Mouse (Mus musculus) T-helper 2 cell (primary cell): Measurements from ENCODE around the gene Plcl1.
"Not testable (repeated sequence)": the region's sequence is repeated elsewhere in the genome, so short reads cannot be mapped to it uniquely, and the experiment has no call there.

Experiments
- in situ Hi-C: fragments of 300-600 bp; cut with MboI, MseI; formaldehyde crosslinking; loops from one replicate; pipeline ENCODE4 v1.15.1; 2025; ENCODE audit warnings: high pct_unique_total_duplicates

Gene Plcl1

DNA sequence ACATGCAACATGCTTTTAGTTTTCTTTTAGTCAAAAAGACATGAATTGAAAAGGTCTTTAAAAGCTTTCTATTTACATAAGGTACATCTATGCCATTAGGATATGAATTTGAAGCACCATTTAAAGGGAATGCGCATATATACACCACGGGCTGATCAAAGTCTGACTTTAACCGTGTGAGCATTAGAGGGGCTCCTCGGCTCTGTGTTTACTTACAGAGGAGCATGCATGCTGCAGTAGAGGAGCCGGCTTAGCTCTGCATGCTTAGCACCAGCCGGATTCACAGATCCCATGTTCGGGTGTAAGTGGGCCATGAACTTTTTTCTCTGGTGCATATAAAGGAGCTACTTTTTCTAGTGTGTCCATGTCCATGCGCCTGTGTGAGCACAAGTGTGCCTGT lies 31.4 kb downstream of the Plcl1 start:
- in situ Hi-C loops = no loop called here

DNA sequence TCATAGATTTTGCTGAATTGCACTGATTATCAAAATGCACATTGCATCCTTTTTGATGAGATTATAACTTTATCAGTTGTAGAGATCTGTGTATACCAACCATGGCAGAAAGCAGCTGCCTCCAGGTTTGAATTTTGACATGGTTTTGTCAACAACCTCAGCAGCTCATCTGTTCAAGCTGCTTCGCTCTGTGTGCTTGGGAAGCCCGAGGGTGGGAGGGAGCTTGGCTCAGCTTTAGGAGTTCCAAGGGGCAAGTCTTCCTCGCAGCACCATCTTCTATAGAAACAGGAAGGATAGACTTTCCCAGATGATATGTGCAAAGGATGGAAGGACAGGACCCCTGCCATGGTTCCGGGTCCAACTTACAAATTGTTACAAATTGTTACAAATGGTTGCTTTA lies 32.9 kb downstream of the Plcl1 start:
- in situ Hi-C loops = no loop called here

DNA sequence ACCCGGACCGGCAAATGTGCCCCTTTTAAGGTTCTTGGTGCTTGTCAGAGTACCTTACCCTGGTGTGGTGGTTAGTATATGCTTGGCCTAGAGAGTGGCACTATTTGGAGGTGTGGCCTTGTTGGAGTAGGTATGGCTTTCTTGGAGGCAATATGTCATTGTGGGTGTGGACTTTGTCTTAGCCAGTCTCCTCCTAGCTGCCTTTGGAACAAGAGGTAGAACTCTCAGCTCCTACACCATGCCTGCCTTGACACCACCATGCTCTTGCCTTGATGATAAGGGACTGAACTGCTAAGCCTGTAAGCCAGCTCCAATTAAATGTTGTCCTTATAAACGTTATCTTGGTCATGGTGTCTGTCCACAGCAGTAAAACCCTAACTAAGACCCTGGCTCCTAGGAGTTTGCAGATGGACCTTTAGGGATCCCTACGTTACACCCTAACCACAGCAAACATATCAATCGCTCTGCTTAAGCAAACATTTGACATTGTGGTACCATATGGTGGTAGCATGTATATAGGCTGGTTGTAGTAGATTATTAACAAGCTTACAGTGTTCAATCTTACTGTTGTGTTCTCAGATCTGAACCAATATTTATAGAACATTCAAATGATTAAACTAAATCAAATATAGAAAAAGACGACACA lies 39.4 kb downstream of the Plcl1 start:
- in situ Hi-C loops = no loop called here

DNA sequence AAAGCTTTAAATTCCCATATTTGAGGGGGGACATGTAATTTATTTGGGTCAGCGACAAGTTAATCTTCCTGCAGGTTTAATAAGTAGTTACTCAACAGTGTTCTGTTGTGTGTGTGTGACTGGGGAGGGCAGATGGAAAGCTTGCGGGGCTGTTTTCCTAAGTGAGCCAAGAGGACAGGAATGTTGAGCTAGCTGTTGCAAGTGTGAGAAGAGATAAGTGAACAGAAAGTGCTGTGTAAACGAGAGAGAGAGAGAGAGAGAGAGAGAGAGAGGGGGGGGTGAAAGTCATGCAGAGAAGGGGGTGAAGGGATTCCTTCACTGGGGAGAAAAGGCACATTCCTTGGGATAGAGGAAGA lies 39.9 kb downstream of the Plcl1 start:
- in situ Hi-C loops = no loop called here

DNA sequence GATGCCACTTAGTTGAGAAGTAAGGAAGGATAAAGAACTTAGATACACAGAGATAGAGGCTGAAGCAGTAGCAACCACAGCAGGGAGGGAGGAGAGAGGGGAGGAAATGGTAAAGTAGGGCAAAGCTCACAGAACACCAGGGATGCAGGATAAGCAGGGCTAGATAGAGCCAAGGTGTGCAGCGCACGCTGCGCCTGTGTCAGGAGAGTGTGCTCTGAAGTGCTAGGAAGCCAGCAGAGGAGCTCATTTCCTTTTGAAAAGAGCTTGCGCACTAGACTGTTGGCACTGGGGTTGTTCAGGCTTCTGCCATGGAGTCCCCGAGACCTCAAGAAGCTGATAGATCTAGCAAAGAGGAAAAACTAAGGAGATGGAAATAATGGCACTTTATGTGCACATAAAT lies 40.6 kb downstream of the Plcl1 start:
- in situ Hi-C loops = no loop called here

DNA sequence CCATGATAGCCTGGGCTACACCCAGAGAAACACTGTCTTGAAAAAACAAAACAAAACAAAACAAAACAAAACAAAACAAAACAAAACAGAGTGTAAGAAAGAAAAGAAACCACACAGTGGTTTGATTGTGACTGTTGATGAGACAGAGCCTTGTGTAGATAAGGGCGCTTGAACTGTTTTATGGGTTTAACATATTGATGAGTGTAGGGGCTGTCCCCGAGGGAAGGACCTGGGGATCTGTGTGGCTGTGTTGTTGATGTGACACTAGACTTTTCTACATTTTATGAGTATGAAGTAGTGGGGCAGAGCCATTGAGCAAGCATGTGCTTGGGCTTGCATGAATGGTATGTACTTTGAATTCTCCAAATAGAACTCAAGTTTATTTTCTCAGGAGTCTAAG lies 41.2 kb downstream of the Plcl1 start:
- in situ Hi-C loops = no loop called here

DNA sequence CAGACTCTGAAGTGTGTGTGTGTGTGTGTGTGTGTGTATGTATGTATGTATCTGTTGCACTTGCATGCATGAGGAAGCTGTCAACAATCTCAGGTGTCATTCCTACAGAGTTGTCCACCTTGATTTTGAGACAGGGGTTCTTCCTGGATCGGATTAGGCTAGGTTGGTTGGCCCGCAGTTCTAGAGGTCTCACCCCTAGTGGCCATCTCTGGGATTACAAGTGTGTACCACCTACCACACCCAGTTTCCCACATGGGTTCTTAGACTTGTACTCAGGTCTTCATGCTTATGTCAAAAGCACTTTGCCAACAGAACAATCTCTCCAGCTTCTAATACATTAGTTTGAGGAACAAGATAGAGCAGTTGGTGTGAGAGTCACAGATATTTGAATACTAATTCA lies 41.9 kb downstream of the Plcl1 start:
- in situ Hi-C loops = no loop called here

DNA sequence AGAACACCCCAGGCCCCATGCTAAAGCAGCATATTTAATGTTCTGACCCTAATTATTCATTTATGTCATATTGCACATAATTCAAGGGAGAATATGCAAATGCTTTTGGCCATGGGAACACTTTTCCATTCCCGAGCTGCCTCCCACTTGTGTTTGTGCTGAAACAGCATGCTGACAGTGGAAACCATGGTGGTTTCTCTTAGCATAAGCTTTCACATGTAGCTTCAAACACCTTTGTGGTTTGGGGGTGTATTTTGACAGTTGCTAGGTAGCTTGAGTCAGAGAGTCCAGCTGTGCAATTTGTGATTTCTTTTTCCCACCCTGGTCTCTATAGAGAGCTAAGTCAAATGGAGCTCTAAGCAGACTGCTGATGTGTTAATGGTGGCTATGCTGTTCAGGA lies 42.4 kb downstream of the Plcl1 start:
- in situ Hi-C loops = no loop called here

DNA sequence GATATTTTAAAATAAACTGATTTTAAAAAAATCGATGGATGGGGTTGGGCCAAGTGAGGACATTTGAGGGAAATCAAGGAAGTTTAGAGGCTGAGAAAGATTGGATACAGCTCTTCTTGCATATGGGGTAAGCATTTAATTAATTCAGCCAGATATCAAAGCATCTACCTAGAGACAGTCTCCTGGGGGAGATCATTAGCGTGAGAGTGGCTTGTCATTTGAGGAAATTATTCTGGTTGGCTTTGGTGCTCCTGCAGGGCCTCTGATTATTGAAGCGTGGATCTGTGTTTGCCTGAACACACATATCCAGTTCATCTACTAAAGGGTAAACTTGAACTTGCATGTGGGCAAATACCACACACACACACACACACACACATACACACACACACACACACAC lies 44.1 kb downstream of the Plcl1 start:
- in situ Hi-C loops = loop anchor here (5.0 kb wide), 1 partner anchor 38 kb away; no protein-coding TSS in a partner anchor

DNA sequence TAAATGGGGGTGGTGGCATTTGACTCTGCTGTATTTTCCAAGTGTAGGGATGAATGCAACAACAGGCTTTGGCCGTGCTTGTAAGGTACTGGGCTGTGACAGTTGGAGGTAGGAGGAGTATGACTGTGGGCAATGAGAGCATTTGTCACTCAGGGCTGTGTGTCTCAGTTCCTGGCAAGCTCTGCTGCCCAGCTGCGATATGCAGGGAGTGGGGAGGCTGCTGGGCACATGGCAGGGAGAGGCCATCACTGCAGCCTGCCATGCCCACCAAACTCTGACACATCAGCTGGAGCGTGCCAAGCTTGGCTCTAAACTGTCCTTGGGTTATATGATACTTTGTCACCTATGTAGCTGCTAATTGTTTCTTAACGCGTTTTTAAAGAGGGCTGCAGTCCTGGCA lies 48.4 kb downstream of the Plcl1 start:
- in situ Hi-C loops = loop anchor here (5.0 kb wide), 1 partner anchor 33 kb away; no protein-coding TSS in a partner anchor

DNA sequence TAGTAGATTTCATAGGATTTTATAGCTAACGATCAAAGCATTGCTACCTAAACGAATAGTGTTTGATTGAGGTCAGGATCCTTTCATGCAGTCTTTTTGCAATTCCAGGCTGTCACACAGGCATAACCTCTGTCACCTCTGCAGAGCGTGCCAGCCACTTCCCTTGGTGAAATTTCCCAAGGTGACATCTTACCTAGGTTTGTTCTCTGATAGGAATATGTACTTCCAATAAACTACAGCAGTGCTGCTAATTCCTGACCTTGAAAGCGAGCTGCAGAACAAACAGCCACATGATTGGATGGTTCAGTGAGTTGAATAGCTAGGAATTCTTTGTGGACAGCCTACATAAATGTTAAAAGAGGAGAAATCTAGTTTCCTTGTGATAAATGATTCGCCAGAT lies 56.6 kb downstream of the Plcl1 start:
- in situ Hi-C loops = no loop called here

DNA sequence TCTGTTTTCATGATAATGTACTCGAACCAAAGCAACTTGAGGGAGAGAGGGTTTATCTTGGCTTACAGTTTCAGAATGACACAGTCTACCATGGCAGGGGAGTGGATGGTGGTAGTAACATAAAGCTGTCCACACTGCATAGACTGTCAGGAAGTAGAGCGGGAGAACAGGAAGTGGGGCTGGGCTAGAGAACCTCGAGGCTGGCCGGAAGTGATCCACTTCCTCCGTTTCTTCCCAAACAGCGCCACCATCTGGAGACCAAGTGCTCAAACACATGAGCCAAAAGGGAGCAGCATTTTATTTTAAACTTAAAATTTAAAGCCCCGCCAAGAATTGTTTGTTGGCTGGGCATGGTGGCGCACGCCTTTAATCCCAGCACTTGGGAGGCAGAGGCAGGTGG lies 68.0 kb downstream of the Plcl1 start:
- in situ Hi-C loops = no loop called here

DNA sequence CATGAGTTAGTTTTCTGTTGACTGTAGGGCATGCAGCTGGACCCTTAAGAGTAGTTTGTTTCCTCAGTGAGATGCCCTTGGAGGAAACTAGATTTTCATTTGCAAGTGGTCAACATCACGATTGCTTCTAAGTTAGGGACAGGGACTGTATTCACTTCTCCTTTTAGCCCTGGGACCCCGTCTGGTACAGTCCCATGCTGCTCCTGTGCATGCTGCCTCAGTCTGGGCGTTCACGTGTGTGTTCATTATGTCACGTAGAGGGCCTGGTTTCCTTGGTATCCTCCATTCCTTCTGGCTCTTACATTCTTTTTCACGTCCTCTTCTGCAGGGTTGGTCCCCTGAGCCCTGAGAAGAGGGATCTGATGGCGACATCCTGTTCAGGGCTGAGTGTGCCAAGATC lies 69.3 kb downstream of the Plcl1 start:
- in situ Hi-C loops = no loop called here

DNA sequence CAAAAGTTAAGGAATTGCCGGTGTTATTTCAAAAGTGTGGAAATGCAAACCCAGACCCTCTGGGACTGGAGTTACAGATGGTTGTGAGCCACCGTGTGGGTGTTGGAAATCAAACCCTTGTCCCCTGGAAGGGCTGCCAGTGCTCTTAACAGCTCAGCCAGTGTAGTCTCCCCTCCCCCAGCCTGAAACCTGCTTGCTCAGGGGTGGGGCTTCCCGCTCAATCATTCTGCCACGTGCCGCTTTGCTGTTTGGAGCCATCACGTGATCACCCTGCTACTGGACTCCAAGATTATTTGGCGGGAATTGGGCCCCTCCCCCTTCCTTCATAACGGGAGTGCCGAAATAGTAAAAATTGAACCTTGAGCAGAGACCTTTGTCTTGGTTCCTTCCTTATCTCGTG lies 81.7 kb downstream of the Plcl1 start:
- in situ Hi-C loops = loop anchor here (5.0 kb wide), 1 partner anchor 35 kb away; no protein-coding TSS in a partner anchor

DNA sequence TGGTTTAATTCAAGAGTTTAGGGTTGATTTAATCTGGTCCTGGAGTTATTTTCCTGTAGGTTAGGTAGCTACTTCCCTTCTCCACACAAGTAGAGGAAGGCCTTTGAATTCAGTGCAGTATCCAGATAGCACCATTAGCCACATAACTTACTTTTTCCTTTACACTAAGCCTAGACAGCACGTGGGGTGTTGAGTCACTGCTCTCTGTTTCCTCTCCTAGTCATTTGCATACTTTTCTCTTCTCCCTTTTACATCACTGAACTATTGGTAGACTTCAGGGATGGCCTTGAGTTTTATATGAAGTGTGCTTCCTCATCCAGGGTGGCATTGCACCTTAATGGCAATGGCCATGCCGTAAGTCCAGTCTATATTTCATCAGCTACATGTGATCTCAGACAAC lies 82.5 kb downstream of the Plcl1 start:
- in situ Hi-C loops = loop anchor here (5.0 kb wide), 1 partner anchor 36 kb away; no protein-coding TSS in a partner anchor

DNA sequence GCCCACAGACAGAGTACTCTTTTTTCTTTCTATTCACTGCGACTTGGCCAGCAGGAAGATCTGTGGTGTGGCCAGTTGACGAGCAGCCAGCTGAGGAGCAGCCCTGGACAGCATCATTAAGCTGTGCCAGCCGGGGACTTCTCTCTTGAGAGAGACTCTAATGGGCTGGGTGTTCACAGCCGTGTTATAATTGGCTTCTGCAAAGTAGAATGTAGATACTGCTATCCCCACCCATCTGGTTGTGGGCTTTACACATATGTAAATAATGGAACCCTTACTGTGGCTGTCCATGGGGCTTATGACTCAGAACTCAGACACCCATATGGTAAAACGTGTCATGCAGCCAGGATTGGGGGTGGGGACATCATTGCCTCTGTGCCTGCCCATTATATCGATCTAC lies 83.6 kb downstream of the Plcl1 start:
- in situ Hi-C loops = loop anchor here (5.0 kb wide), 1 partner anchor 37 kb away; no protein-coding TSS in a partner anchor

DNA sequence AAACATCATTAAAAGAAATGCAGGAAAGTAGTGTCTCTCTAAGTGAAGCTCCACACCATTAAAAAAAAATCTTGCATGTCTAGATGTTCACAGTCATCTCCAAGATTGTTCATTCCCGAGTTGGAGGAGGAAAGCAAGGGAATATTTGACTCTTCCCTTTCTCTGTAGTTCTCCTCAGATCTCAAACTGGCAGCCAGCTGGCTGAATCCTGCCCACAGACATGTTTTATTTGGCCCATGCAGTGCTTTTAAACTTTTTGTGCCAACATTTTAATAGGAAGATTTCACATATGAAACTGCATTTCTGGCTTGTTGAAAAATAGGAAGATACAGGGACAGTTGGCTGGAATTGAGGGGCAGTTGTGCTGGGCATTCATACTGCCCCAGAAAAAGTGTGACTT lies 94.2 kb downstream of the Plcl1 start:
- in situ Hi-C loops = no loop called here

DNA sequence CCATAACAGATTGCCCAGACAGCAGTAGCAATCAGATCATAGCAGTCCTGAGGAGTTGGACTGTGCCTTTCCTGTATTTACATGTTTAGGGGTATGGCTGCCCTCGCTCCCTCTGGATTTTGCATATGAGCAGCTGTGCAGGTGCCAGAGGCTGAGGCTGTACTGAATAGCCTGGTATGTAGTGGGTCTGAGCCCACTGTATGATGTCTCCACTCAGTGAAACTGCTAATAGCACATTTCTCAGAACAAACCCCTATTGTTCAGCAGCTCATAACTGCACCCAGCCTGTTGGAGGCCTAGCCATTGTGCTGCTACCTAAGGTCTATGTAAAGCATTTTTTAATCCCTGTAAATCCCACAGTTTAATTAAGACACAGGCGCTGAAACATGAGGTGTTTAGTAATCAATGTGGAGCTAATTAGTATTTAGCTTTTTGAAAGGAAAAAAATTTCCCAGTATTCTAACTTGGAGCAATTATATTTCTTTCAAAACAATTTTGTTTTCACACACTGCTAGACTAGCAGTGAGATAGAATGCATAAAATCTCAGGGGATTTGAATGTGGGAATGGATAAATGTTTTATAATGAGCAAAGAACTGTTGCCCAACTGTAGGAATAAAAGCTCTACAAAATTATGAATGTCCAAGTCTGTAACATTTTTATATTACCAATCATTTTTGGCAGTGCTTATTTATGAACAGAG lies 95.4 kb downstream of the Plcl1 start:
- in situ Hi-C loops = no loop called here

DNA sequence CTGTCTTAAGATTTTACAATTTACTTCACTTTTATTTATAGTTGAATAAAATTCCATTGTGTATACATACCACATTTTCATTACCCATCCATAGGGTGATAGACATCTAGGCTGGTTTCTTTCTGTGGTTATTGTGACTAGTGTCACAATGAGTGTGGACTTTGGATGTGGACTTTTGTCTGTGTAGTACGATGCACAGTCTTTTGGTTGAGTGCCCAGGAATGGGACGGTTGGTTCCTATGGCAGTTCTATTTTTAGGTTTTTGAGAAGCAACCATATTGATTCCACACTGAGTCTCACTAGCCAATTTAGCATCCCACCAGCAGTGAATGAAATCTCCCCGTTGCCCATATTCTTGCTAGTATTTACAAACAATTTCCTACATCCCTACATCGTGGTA lies 100.1 kb downstream of the Plcl1 start:
- in situ Hi-C loops = no loop called here

DNA sequence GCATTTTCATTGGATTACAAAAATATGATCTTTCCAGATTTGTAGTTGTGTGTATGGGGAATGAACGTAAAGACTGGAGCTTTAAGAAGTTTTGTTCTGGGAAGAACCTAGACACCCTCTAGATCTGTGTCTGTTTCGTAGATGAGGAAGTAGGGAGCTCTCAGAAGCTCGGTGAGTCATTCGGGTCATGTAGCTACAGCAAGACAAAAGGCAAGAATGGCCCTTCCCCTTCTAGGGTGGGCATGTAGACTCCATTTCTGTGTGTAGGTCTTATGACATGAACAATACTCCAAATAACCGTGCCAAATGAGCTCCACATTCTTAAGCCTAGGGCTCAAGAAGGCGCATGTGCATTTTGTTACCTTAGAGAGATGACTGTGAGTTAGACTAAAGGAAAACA lies 101.3 kb downstream of the Plcl1 start:
- in situ Hi-C loops = no loop called here

DNA sequence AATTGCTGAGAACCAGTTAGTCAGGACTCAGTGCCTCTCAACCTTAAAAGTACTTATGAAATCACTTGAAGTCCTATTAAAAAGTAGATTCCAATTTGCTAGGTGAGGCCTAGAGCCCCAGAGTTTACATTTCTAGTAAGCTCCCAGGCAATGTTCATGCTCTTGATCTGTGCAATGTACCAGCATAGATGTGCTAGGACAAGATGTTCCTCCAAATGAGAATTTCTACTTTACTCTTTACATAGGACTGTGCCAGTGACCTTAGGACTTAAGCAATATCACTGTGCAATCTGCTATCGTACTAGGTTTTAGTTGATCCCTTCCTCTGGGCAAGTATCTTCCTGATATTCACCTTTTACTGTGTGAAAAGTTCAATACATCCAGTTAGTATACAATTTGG lies 103.9 kb downstream of the Plcl1 start:
- in situ Hi-C loops = no loop called here

DNA sequence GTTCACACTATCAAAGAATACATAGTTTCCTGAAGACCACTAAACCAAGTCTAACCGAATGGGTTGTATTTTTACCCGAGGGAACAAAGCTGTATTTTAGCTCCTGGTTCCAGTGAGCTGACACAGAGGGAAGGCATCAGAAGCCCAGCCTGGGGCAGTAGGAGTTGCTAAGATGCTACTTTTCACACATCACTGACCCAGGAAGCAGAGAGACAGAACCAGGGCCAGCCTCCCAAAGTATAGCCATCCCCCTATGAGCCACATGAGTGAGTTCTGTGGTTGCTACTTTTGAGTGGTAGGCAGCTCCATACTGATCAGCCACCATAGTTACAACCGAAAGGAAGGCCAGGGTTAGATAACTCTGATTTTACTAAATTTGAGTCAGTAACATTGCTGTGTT lies 106.4 kb downstream of the Plcl1 start:
- in situ Hi-C loops = no loop called here

DNA sequence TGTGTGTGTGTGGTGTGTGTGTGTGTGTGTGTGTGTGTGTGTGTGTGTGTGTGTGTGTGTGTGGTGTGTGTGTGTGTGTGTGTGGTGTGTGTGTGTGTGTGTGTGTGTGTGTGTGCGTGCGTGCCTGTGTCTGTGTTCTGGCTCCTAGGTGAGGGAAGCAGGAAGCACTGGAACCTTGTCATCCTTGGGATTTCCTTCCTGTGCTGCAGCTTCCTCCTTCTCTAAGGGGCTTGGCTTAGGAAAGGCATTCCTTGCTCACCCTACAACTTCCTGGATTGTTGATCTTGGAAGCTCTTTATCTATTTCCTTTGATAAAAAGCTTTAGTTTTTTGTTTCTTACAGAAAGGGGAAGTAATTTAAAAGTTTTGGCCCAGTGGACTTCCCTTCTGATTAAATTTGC lies 107.1 kb downstream of the Plcl1 start:
- in situ Hi-C loops = not testable (repeated sequence)

DNA sequence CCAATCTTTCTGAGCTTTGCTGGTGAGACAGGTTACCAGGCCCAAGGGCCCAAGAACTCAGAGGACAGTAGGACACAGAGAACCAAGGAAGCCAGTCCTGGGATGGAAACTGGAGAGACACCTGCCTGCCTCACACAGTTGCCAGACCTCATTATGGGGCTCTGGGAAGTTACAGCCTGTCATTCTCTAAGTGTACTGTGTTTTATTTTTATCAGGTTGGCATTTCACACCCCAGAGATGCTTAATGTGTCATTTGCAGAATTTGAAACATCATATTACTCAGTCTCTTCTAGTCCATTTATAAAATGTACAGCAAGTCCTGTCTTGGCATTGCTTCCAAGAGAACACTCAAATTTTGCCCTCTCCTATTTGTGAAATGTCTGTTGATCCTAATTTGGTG lies 111.5 kb downstream of the Plcl1 start:
- in situ Hi-C loops = no loop called here
